Mouse (Mus musculus): ENCODE results near the gene Pibf1.

The Pibf1 gene

GRCm38 (mm10) chr14:99099267-99099966, at the start of gene Pibf1, which contains the start of gene Dis3:
Pibf1 (plus strand) TSS chr14:99099424.
Dis3 (minus strand) TSS chr14:99099770.
- in situ Hi-C loops (cut with MboI; ENCODE audit: unreplicated experiment in 2 of 2) = no loop called here

GRCm38 (mm10) chr14:99058959-99059586, 40.2 kb upstream of the Pibf1 start:
- in situ Hi-C loops (cut with MboI; ENCODE audit: unreplicated experiment in 2 of 2) = no loop called here

DNA sequence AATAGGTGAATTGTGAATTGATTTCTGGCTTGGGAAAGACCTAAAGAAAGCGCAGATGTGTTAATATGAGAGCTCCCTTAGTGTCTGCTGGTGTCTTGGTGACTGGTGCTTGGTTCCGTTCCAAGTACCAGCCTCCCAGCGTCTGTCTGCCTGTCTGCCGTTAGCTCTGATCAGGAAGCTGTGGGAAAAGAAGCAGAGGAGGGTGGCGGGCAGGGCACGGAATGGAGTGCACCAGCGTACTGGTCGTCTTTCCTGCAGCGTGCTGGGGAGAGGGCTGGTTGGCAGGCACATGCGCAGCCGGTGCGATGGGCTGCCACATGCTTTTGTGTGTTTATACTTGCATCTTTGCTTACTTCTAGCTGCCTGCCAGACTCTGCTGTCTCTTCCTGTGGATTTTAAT, 38.6 kb upstream of the Pibf1 start:
- in situ Hi-C loops (cut with MboI; ENCODE audit: unreplicated experiment in 2 of 2) = no loop called here

- in situ Hi-C loops (cut with MboI; ENCODE audit: unreplicated experiment in 2 of 2) = no loop called here
Observed at GRCm38 (mm10) chr14:99063091-99063490, 36.1 kb upstream of the Pibf1 start.

DNA sequence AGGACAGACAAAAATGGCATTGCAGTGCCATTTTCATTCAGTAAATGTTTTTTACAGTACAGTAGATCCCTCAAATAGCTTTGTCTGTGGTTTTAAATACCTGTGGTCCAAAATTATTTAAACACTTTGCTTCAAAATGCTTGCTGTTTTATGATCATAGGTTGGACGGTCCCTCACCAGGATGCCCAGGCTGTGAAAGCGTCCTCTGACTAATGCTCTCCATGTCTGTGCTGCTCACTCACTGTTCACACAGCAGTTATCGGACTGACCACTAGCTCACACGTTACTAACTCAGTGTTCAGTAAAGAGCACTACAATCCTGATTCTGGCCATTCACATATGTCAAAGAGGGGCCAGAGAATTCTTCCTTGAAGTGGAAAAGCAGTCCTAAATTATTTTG, 28.1 kb upstream of the Pibf1 start:
- in situ Hi-C loops (cut with MboI; ENCODE audit: unreplicated experiment in 2 of 2) = no loop called here

- in situ Hi-C loops (cut with MboI; ENCODE audit: unreplicated experiment in 2 of 2) = no loop called here
Observed at GRCm38 (mm10) chr14:99088947-99089346, 10.3 kb upstream of the Pibf1 start.

GRCm38 (mm10) chr14:99099967-99100587, 853 bp downstream of the Pibf1 start:
- in situ Hi-C loops (cut with MboI; ENCODE audit: unreplicated experiment in 2 of 2) = no loop called here

DNA sequence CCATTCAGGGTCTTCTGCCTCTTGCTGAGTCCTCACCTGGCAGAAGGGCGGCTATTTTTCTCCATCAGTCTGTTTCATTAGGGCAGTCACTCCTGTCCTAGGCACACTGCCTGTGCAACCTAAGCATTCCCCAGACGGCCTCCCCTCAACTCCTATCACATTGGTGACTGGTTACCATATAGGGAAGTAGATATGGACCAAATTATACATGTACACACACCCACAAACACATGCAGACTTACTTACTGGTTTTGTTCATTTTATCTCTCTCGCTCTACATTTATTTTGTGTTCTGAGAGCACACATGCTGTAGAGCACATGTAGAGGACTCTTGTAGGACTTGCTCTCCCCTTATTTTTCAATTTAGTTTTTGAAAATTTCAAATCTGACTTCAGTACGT, 3.8 kb downstream of the Pibf1 start:
- in situ Hi-C loops (cut with MboI; ENCODE audit: unreplicated experiment in 2 of 2) = no loop called here

DNA sequence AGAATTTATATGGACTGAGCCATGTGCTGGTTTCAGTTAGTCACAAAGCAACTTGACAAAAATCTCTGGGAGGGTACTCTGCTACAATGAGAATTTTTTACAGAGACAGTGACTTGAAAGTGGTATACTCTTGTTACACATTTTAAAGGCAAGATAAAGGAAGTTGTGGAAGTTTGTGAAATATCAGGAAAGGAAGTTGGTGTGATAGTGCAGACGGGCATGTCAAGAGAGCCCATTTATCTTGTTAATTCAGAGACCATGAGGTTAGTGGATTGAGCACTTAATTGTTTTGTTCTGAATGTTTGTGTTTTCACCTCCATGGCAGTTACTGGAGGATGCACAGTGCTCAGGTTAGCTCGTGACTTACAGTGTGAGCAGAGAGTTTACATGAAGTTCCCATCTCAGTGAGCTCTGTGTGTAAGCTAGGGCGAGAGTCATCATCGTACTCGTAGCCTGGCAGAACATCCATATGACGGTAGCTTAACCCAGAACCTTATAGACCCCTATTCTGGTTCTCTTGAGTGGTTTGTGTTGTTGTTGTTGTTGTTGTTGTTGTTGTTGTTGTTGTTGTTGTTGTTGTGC, 5.4 kb downstream of the Pibf1 start:
- in situ Hi-C loops (cut with MboI; ENCODE audit: unreplicated experiment in 2 of 2) = no loop called here

DNA sequence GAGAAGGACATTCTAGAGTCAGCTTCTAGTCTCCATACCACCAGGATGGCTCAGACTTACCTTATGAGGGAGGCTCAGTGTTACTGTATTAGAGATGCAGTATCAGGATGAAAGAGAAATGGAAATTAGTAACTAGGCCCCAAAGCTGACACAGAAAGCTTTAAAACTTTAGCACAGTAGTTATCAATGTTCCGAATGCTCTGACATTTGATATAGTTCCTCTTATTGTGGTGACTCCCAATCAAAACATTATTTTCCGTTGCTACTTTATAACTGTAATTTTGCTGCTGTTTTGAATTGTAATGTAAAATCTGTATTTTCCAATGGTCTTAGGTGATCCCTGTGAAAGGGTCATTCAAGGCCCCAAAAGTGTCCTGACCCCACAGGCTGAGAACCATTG, 7.4 kb downstream of the Pibf1 start:
- in situ Hi-C loops (cut with MboI; ENCODE audit: unreplicated experiment in 2 of 2) = no loop called here

- in situ Hi-C loops (cut with MboI; ENCODE audit: unreplicated experiment in 2 of 2) = no loop called here
Observed at GRCm38 (mm10) chr14:99107631-99108187, 8.5 kb downstream of the Pibf1 start.

GRCm38 (mm10) chr14:99108762-99109161, 9.5 kb downstream of the Pibf1 start:
- in situ Hi-C loops (cut with MboI; ENCODE audit: unreplicated experiment in 2 of 2) = no loop called here

GRCm38 (mm10) chr14:99117576-99117975, 18.4 kb downstream of the Pibf1 start:
- in situ Hi-C loops (cut with MboI; ENCODE audit: unreplicated experiment in 2 of 2) = no loop called here

GRCm38 (mm10) chr14:99121584-99122339, 22.5 kb downstream of the Pibf1 start:
- in situ Hi-C loops (cut with MboI; ENCODE audit: unreplicated experiment in 2 of 2) = no loop called here

DNA sequence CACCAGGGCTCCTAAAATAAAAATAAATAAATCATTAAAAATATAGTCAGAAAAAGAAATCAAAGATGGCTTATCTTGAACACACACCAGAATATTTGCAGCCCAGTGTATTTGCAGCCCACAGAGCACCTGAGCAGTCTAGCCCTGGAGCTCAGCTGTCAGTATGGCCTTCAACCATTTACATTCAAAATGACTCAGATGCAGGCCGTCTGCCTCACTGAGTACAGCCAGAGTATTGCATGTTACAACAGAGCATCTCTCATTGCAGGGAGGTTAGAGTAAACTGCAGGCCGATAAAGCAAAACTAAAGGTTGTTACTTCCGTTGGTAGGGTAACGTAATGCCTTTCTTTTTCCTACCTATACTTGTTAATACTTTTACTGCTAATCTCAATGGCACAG, 24.9 kb downstream of the Pibf1 start:
- in situ Hi-C loops (cut with MboI; ENCODE audit: unreplicated experiment in 2 of 2) = no loop called here

- in situ Hi-C loops (cut with MboI; ENCODE audit: unreplicated experiment in 2 of 2) = no loop called here
Observed at GRCm38 (mm10) chr14:99126713-99127112, 27.5 kb downstream of the Pibf1 start.

GRCm38 (mm10) chr14:99127509-99127908, 28.3 kb downstream of the Pibf1 start:
- in situ Hi-C loops (cut with MboI; ENCODE audit: unreplicated experiment in 2 of 2) = no loop called here

DNA sequence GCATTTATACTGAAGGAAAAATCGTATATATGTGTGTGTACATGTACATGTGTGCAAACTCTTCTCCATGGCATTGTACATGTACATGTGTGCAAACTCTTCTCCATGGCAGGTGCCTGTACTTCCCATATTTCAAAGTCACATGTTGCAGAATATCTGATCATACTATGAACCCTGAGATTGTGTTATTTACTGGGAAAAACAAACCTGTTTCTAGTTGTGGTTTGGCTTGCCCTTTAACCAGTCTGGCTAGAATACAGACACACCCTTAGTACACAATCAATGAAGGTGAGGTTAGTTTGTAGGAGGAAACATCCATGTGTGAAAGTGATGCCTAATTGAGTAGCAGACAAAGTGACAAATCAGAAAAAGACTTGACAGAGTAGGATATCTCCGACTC, 29.8 kb downstream of the Pibf1 start:
- in situ Hi-C loops (cut with MboI; ENCODE audit: unreplicated experiment in 2 of 2) = no loop called here

DNA sequence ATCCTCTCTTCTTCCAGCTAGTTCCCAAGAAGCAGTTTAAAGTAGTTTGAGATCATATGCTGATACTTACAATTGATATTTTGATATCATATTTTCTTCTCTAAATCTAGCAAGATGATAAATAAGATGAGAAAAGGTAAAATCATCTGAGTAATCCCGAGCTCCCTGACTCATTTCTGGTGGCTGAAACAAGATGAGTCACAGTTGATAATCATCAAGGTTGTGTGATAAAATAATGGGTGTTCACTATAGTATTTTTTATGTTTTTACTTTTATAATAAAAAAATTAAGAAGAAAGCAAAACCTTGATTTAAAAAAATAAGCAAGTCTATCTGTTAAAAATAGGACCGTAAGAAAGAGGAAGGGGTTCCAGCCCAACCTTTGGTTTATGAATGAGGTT, 34.8 kb downstream of the Pibf1 start:
- in situ Hi-C loops (cut with MboI; ENCODE audit: unreplicated experiment in 2 of 2) = no loop called here

DNA sequence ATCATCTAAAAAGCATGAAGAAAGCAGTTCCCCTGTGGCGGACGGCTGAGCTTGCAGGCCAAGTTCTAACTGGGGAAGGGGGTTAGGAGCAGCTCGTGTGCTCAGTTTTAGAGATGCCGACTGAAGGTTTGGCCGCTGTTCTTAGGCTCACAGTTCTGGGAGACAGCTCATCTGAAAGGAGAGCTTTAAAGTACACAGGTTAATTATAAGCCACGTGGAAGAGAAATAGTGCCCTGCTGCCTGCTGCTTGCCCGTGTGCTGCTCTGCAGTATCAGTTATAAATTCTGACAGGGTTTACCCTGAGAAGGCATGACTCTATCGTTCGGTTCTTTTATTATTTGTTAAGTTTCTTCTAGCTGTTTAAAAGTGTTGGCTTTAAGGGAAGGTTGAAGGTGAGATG, 36.5 kb downstream of the Pibf1 start:
- in situ Hi-C loops (cut with MboI; ENCODE audit: unreplicated experiment in 2 of 2) = no loop called here

DNA sequence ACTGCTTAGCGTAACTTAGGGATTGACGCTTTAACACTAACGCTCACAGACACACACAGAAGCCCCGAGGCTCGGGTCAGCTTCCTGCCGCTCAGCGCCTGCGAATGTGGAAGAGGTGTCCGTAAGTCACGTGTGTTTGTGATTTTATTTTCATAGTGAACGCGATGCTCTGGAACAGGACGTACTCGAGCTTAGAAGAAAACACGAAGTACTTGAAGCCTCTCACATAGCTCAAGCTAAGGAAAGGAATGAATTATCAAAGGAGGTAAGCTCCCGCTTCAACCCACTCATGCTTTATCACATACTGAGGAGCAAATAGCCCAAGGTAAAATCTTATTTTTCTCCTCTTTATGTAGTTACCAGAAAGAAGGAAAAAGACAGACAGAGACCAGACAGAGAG, 37.1 kb downstream of the Pibf1 start:
- in situ Hi-C loops (cut with MboI; ENCODE audit: unreplicated experiment in 2 of 2) = no loop called here
